Mouse (Mus musculus) MEL-GATA-1-ER (cell line): ENCODE measurements around the gene Atp6v0a2.
"Not testable (repeated sequence)": the region's sequence is repeated elsewhere in the genome, so short reads cannot be mapped to it uniquely, and the experiment has no call there.

ENCODE experiments used
- DNase-seq: peaks from one replicate; pipeline ENCODE4 v3.0.0-alpha.2; 2012; ENCODE audit warnings: low read depth; ENCODE audit errors: extremely low read depth

Gene Atp6v0a2

DNA sequence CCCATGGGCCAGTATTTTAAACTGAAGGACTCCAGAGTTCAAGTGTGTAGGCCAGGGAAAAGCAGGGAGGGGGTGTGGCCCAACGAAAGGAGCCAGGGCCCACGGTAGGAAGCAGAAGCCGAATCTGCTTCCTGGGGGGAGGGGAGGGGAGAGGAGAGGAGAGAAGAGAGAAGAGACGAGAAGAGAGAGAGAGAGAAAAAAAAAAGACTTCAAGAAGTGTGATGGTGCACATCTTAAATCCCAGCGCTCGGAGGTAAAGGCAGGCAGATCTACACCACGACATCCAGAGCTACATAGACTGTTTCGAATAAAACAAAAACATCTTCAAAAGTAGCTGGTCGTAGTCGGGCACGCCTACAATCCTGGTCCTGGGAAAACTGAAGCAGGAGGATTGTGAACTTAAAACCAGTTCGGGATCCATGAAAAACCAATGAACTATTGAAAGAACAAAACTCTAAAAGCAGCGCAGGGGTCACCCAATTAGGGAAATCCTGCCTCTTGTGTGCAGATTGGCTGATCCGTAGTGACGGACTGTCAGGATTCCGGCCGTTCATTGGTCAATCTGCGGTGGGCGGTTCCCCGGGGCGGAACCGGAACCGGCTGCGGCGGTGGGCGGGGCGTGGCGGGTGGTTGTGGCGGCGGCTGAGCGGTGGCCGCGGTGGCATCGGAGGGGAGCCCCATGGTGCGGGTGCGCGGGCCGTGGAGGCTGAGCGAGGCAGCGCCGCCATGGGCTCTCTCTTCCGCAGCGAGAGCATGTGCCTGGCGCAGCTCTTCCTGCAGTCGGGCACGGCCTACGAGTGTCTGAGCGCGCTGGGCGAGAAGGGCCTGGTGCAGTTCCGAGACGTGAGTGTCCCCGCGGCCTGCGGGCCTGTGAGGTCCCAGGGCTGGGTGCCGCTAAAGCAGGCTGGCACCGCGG, at the start of gene Atp6v0a2:
Gene Atp6v0a2 (plus strand): TSS at position 129 of the 916 bp plus-strand sequence.
- peak; percentile 80 for DNase-seq

DNA sequence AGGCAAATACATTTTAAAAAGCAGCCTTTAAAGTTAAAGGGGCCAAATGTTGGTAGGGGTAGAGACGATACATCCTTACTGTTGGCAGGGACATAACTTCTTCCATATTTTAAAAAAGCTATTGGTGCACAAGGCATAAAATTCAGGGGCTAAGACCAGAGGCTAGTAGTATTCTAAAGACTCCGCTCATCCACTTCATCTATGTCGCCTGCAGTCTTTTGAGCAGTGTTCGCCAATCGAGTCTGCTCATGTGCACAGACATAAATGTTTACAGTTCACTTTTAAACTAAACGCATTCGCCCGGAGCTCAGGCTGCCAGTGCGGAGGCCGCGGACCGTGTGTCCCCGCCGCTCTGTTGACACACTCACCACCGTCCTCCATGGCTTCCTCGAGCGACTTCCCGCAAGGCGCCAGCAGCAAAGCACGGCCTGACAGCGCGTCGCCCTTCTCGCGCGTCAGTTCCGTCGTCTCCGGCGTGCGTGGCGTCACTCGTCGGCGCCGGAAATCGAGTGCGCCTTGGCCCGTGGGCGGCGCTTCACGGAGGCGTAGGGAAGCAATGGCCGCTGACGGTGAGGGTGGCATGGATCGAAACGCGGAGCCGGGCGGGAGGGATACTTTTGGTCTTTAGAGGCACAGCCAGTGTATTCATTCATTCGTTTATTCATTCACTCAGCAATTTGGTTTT, 49.6 kb upstream of the Atp6v0a2 start, which contains the start of the genes Eif2b1 and Gtf2h3:
Gene Eif2b1 (minus strand): TSS at position 499 of the 685 bp plus-strand sequence.
Gene Gtf2h3 (plus strand): TSS at position 508 of the 685 bp plus-strand sequence.
- peak; percentile 72 for DNase-seq

DNA sequence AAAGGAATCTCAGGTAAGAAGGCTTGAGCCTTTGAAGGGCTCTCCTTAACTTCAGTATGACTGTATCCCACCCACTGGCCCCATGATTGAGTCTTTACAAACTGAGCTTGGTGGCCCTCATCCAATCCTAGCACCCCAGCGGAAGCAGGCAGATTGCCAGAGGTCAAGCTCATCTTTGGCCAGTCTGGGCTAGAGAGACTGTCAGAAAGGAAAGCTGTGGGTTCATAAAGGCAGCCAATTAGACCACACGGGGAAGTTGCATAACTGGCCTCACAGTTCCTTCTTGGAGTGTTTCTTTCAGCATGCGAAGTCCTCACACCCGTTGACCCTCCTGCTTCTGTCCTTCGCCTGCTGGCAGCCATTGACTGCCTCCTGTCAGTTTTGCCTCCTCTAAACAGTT, 45.9 kb upstream of the Atp6v0a2 start:
- DNase-seq = no peak

DNA sequence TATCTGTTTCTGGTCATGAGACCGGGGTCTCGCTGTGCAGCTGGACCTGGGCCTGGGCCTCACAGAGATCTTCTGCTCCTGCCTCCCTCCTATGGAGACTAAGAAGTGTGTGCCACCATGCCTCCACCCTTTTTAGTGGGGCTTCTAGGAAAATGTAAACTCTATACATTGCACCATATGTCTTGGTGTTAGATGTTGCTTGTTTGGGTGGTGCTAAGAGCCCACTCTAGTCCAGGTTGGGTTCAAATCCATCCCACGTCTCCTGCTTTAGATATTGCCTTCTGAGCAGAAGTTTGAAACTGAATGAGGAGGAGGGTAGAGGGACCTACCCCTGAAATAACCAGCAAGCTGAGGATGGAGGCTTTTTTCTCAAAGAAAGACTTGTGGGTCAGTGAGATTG, 35.6 kb upstream of the Atp6v0a2 start:
- DNase-seq = no peak

DNA sequence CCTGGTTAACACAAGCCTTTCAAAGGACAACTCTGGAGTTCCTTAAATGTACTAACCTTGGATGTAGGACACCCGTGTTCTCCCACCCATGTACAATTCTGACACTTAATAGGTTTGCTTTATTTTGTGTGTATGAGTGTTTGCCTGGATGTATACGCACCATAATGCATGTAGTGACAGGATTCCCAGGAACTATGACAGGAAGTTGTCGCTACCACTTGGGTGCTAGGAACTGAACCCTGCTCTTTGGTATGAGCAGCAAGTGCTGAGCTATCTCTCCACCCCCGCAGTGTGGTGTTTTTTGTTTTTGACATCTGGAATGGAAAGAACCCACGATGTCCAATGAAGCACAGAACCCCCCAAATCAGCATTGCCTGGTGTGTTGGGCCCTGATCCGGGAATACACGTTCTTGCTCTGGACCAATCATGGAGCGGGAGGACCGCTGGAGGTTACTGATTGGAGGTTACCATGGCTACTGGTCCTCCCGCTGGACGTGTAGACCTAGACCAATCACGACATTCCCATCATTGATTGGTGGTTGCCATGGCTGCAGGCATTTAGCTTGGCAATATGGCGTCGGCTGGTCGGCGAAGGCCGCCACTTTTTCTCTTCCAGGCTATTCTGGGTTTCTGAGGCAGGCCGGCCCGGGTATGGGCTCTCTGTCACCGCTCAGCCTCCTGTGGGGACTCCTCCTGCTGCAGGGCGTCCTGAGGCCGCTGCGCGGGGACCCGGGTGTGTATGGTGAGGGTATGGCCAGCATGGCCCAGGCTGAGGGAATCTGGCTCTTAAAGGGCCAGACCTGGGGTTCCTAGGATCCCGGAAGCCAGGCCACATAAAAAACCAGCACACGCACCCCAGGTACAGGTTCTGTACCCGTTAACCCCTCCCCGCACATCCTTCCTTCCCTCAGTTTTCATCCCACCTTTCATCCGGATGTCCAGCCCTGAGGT, 29.9 kb upstream of the Atp6v0a2 start:
- no peak for DNase-seq

DNA sequence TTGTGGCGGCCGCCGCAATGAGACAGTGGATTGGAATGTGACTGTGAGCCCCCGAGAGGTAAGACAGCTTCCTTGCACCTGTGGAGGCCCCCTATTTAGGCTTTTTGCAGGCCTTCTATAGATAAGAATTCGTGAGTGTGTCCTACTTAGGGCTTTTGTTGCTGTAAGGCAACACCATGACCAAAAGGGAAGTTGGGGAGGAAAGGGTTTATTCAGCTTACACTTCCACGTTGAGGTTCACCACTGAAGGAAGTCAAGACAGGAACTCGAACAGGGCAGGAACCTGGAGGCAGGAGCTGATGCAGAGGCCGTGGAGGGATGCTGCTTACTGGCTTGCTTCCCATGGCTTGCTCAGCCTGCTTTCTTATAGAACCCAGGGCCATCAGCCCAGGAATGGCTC, 28.6 kb upstream of the Atp6v0a2 start:
- not testable (repeated sequence) for DNase-seq

DNA sequence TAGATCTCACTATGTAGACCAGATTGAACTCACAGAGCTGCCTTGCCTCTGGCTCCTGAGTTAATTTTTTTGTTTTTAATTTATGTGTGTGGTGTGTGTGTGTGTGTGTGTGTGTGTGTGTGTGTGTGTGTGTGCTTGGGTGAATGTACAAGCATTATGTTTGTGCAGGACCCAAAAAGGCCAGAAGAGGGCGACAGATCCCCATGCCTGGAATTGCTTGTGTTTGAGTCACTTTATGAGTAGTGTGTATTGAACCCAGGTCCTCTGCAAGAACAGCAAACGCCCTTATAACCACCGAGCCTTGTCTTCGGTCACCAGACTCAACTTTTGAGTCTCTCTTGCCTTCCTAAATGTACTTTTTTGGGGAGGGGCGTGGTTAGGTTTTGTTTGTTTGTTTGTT, 26.0 kb upstream of the Atp6v0a2 start:
- DNase-seq = peak; percentile 57

DNA sequence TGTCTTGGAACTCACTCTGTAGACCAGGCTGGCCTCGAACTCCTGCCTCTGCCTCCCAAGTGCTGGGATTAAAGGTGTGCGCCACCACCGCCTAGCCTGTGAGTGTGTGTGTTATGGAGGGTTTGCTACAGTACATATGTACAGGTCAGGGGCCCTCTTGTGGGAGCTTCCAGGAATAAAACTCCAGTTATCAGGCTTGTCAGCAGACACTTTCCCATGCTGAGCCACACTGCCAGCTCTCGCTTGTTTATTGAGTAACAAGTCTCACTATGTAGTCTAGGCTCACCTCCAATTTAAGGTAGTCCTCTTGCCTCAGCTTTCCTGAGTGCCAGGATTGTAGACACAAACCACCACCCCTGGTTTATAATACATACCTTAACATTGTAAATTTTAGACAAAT, 24.1 kb upstream of the Atp6v0a2 start:
- DNase-seq = no peak

DNA sequence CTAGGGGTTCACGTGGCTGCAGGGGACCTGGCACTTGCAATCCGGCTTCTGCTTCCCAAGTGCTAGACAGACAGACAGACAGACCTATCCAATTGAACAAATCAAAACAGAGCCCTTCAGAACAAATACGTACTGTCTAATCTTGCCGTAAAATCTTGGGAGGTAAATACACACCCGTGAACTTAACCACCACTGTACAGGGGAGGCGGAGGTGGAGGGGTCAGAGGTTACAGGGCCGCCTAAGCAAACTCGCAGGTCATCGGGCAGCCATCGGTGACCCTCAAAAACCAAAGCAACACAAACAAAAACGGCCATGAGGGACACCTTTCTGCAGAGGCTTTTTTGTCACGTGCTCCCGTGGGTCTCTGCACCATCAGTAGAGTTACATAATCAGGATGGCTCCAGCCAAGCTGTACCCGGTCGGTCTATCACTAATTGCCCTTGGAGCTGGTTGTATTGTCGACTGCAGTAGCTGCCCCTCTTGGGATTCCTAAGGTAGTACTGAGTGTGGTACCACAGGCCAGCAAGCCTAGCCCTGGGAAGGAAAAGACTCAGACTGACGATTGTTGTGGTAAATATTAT, 23.2 kb upstream of the Atp6v0a2 start:
- DNase-seq = no peak

DNA sequence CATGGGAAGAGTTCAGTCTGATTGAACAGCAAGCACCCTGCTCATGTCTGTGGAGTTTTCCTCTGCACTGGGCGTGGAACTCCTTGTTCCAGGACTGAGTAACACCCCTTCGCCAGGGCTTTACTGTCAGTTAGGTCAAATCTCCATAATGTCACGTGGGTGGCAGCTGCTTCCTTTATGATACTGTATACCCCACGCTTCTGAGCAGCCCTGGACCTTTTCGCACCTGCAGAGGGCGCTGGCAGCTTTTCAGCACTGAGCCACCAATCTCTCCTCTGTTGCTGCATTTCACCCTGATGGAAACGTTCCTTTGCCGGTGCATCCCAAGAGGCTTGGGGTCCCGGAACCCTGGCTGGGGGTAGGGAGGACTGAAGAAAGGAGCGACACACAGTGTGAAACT, 17.4 kb upstream of the Atp6v0a2 start:
- peak; percentile 57 for DNase-seq

DNA sequence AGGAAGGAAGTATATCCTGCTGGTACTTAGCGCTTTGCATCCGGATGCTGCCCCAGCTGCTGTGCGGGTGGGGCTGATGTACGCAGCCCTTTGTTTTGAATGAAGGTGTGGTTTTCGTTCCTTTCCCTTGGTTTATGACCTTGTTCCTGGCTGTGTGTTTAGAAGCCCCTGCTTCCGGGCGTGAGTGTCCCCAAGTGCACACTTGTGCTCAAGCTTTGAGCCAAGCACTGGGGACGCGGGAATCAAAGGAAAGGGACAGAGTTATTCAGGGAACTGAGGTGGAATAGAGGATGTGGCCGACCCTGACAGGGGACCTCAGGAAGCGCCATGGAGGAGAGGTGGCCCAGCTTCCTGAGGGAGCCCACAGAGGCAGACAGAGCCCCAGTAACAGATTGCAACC, 13.7 kb upstream of the Atp6v0a2 start:
- no peak for DNase-seq

DNA sequence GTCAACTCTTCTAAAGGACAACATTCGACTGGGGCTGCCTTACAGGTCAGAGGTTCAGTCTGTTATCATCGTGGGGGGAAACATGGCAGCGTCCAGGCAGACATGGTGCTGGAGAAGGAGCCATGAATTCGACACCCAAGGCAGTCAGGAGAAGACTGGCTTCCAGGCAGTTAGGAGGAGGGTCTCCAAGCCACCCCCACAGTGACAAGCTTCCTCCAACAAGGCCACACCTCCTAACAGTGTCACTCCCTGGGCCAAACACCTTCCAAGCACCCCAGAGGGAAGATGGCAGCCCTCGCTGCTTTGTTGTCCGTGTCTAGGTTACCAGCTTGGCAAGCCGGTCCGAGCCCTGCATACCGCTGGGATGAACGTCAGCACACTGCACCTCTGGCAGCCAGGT, 9.7 kb upstream of the Atp6v0a2 start:
- DNase-seq = no peak

DNA sequence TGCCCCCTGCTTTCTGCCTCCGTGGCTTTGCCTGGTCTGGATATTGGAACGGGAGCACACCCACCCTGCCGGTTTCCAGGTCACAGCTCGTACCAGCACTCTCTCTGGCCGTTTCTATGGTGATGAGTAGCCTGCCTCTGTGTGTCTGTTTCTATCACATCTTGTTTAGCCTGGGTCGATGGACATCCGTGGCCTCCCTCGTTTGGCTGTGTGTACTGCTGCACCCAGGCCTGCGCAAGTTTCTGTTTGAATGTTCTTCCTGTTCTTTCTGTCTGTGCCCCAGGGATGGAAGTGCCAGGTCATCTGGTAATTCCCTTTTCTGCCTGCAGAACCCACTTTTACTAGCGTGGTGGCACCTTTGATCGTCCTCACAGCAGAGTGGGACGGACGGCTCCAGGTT, 7.0 kb upstream of the Atp6v0a2 start:
- no peak for DNase-seq

DNA sequence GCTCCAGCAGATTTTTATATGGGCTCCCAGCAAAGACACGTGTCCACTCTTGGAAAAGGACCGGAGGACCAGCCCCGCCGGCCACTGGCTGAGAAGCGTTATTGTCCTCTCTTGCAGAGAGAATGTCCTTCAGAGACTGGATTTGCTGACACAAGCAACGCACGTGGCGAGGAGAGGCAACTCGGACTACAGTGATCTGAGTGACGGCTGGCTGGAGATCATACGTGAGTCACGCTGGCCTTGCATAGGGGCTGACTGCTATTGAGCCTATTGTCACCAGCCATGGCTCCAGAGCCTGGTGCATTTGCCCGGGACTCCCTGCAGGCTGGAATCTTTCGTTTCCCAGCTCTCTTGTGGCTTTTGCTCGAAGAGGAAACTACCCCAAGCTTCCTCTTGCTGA, 5.5 kb upstream of the Atp6v0a2 start:
- no peak for DNase-seq

DNA sequence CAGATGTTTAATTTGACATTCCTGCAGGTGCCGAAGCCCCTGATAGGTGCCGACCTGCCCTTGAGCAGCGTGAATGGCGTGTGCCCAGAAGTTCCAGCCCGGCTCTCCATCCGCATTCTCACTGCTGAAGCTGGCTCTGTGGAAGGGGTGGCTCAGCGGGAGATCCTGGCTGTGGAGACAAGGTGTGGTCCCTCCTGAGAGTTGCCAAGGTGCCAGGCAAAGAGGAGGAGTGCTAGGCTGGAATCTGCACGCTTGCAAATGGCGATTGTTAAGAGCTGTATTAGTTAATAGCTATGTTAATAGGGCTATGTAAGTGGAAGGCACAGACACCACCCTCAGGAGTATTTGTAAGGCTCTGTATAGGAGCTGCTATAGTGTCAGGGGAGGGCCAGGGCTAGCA, 4.1 kb upstream of the Atp6v0a2 start:
- DNase-seq = no peak

DNA sequence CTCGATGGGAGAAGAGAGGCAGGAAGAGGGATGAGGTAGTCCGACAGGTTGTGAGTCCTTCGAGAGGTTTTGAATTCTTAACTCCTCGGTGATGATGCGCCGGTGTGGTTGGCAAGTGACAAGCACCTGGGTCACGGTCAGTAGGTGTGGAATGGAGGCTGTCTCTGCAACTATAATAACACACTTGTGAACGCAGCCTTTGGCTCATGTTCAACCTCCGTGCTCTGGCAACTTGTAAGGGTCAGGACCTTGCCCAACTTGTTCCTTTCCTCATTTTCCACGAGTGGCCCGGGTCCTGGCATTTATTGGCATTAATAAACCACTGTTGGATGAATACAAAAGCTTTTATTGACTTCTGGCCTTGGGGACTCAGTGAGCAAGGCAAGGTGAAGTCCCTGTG, 1.3 kb downstream of the Atp6v0a2 start:
- no peak for DNase-seq

DNA sequence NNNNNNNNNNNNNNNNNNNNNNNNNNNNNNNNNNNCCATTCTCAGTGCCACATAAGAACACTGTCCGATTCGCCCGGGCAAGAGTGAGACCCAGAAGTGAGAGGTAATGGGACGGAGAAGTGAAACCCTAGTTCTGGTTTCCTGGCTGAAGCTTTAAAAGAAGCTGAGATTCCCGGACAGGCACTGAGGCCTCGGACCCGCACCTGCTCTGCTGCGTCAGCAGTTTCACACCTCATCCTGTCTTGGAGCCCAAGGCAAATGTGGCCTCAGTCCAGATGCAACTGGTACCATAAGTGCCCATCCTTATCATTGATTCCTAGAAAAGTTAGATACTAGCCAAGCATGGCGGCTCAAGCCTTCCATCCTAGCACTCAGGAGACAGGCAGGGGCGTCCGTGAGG, 3.3 kb downstream of the Atp6v0a2 start:
- DNase-seq = no peak

DNA sequence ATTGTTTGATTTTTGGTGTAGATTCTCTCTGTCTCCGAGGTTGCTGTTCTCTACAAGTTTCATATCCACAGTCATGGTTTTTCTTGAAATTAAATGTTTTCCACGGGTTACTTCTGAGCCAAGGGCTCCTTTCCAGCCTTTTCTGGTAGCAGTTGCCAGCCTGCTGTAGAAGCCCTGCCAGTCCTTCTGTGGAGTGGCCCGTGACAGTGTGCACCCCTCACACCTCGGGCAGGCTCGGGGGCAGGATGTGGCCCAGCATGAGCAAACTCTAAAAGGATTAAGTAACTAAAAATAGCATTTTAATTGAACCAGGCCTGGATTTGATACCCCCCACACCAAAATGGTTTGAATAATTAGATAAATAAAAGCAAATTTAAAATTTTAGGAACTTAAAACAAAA, 4.1 kb downstream of the Atp6v0a2 start:
- DNase-seq = no peak

DNA sequence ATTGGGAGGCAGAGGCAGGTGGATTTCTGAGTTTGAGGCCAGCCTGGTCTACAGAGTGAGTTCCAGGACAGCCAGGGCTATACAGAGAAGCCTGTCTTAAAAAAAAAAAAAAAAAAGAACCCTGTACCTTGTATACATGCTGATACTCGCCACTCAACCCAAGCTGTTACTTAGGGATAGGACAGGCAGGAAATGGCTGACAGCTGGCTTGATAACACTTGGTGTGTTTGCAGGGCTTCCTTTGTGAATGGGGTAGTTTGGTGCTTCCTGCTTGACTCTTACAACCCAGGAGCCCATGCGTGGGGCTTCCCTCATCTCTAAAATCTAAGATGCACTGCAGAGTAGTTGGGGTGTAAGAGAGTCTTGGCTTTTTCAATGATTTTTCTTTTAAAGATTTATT, 5.0 kb downstream of the Atp6v0a2 start:
- peak; percentile 97 for DNase-seq

DNA sequence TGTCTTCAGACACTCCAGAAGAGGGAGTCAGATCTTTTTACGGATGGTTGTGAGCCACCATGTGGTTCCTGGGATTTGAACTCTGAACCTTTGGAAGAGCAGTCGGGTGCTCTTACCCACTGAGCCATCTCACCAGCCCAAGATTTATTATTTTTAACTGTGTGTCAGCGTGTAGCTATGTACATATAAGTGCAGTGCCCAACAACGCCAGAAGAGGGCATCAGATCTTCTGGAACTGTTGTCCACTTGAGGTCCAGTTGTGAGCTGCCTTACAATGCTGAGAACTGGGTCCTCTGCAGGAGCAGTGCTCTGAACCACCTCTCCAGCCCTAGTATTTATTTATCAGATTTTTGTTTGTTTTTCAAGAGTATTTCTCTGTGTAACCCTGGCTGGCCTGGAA, 6.7 kb downstream of the Atp6v0a2 start:
- DNase-seq = not testable (repeated sequence)

DNA sequence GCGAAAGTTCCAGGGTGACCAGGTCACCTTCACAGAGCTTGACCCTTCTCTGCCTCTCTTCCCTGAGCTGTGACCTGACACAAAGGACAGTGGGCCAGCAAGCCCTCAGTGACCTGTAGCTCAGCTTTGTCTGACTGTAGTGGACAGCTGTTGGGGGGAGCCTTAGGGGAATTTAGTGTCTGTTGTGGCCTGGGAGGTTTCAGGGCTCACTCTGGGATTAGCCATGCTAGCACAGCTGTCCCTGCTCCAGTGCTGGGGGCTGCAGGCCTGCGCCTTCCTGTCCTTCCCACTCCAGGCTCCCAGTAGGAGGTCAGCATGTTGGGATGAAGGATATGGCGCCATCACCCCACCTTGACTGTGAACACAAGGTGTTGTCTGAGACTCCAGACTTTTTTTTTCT, 7.8 kb downstream of the Atp6v0a2 start:
- no peak for DNase-seq
